Comparison of ENCODE assay signal across 27 mouse cellular contexts in genomic region chr12:100235423-100235822, GRCm38 (mm10). TPM values are rescaled to one million over a fixed set of nuclear protein-coding genes. Genes with fewer than 3 reads are reported as not detected.
DNase-seq lines count a peak whose midpoint lies in the region; ATAC-seq lines count a peak whose summit lies in the region.
"Had no signal": no experiment of that assay in that cellular context is flagged by ENCODE, and none has a peak within 500 bp of the region (broad histone marks: within the 10 kb centered on the region; RNA-seq: fewer than 3 reads in every experiment).

No protein-coding gene starts in this region.

- H3K9me3 ChIP-seq in hindbrain, embryonic 11.5 days (ENCODE audit: control insufficient read depth, low read length), result no peaks in the 10 kb centered on the region
- no peaks in the 10 kb centered on the region for H3K9me3 ChIP-seq in hindbrain, embryonic 12.5 days (replicated peaks)
- no peaks in the 10 kb centered on the region for H3K9me3 ChIP-seq in midbrain, embryonic 11.5 days (ENCODE audit: control insufficient read depth, low read length)
- 0 out of 2 replicates have a peak, but pooled peaks cover 4% of the 10 kb centered on the region for H3K9me3 ChIP-seq in midbrain, embryonic 10.5 days (replicated peaks)
- H3K9me3 ChIP-seq: embryonic facial prominence, embryonic 10.5 days; embryonic facial prominence, embryonic 13.5 days; forebrain, embryonic 12.5 days; forebrain, embryonic 15.5 days; heart, embryonic 15.5 days; hindbrain, embryonic 13.5 days; intestine, embryonic 15.5 days had no signal

- DNase-seq in hindbrain, embryonic 11.5 days (ENCODE audit: low spot score), result no peak
- peak; percentile 77 for DNase-seq in midbrain, embryonic 11.5 days (ENCODE audit: low spot score, missing footprints)
- DNase-seq in midbrain, embryonic 10.5 days (ENCODE audit: low spot score), result no peak
- peak; percentile 92 for DNase-seq in R1 (ENCODE audit: low read depth, low spot score)
- DNase-seq in frontal cortex, postnatal 25 days (ENCODE audit: low spot score in 2 of 2), result no peak
- no peak for DNase-seq in gastrocnemius, postnatal 14 days
- DNase-seq: adrenal gland, postnatal 10 days; B cell, adult 2 months; embryo, embryonic 11 days; heart, adult 18-20 months; heart, postnatal 10 days; kidney, adult 11 months had no signal

- 0 out of 2 replicates have a peak, but pooled peaks have one; percentile 18 for ATAC-seq in hindbrain, embryonic 11.5 days (ENCODE audit: low FRiP score)
- ATAC-seq in hindbrain, embryonic 12.5 days (ENCODE audit: low FRiP score), result no peak
- peak; percentile 8; the same call in 1 of the 2 replicates for ATAC-seq in midbrain, embryonic 11.5 days (ENCODE audit: low FRiP score)
- 0 out of 2 replicates have a peak, but pooled peaks have one; percentile 39 for ATAC-seq in common myeloid progenitor, adult 5-6 weeks (replicated peaks; ENCODE audit: low read depth, poor library complexity, severe bottlenecking)
- ATAC-seq: forebrain, embryonic 15.5 days; hindbrain, embryonic 16.5 days; intestine, embryonic 15.5 days; Patski had no signal

- intact Hi-C loops in gastrocnemius, postnatal 14 days (cut with DNase I; ENCODE audit: low total_unique reads), result no loop called here

- no peaks in the 10 kb centered on the region for H3K27me3 ChIP-seq in hindbrain, embryonic 11.5 days (ENCODE audit: control insufficient read depth, insufficient read depth, low read length)
- no peaks in the 10 kb centered on the region for H3K27me3 ChIP-seq in hindbrain, embryonic 12.5 days
- H3K27me3 ChIP-seq in midbrain, embryonic 11.5 days (ENCODE audit: control insufficient read depth, insufficient read depth, low read length), result no peaks in the 10 kb centered on the region
- H3K27me3 ChIP-seq in midbrain, embryonic 10.5 days (ENCODE audit: low read depth, poor library complexity, severe bottlenecking), result no peaks in the 10 kb centered on the region
- H3K27me3 ChIP-seq: CH12.LX; embryonic facial prominence, embryonic 13.5 days; forebrain, embryonic 12.5 days; forebrain, embryonic 15.5 days; heart, embryonic 12.5 days; heart, embryonic 15.5 days; hindbrain, embryonic 13.5 days; intestine, embryonic 15.5 days had no signal

- 46% methylated on average over 5 of the region's 5 CpGs for WGBS in hindbrain, embryonic 11.5 days
- WGBS in hindbrain, embryonic 12.5 days, result 47% methylated on average over 5 of the region's 5 CpGs
- WGBS in midbrain, embryonic 11.5 days, result 57% methylated on average over 5 of the region's 5 CpGs
- 66% methylated on average over 5 of the region's 5 CpGs for WGBS in midbrain, embryonic 10.5 days

- H3K9ac ChIP-seq in hindbrain, embryonic 11.5 days (ENCODE audit: low read depth, low read length), result no peak overlapping the region
- H3K9ac ChIP-seq in hindbrain, embryonic 12.5 days, result no peak overlapping the region
- no peak overlapping the region for H3K9ac ChIP-seq in midbrain, embryonic 11.5 days (ENCODE audit: low read length)
- H3K9ac ChIP-seq: embryonic facial prominence, embryonic 13.5 days; forebrain, embryonic 12.5 days; forebrain, embryonic 15.5 days; heart, embryonic 12.5 days; heart, embryonic 15.5 days; hindbrain, embryonic 13.5 days; intestine, embryonic 15.5 days had no signal

- no peaks in the 10 kb centered on the region for H3K36me3 ChIP-seq in hindbrain, embryonic 11.5 days (ENCODE audit: control insufficient read depth, insufficient read depth, low read length)
- no peaks in the 10 kb centered on the region for H3K36me3 ChIP-seq in hindbrain, embryonic 12.5 days
- no peaks in the 10 kb centered on the region for H3K36me3 ChIP-seq in midbrain, embryonic 11.5 days (ENCODE audit: control insufficient read depth, insufficient read depth, low read length)
- H3K36me3 ChIP-seq in midbrain, embryonic 10.5 days, result no peaks in the 10 kb centered on the region
- H3K36me3 ChIP-seq: embryonic facial prominence, embryonic 10.5 days; embryonic facial prominence, embryonic 13.5 days; forebrain, embryonic 12.5 days; forebrain, embryonic 15.5 days; heart, embryonic 12.5 days; heart, embryonic 15.5 days; hindbrain, embryonic 13.5 days; intestine, embryonic 15.5 days had no signal

- no peak overlapping the region for H3K4me2 ChIP-seq in hindbrain, embryonic 11.5 days (replicated peaks; ENCODE audit: low read depth, low read length)
- H3K4me2 ChIP-seq in hindbrain, embryonic 12.5 days (replicated peaks), result no peak overlapping the region
- H3K4me2 ChIP-seq in midbrain, embryonic 11.5 days, result no peak overlapping the region
- H3K4me2 ChIP-seq: embryonic facial prominence, embryonic 13.5 days; forebrain, embryonic 12.5 days; forebrain, embryonic 15.5 days; heart, embryonic 12.5 days; heart, embryonic 15.5 days; hindbrain, embryonic 13.5 days; intestine, embryonic 15.5 days had no signal

- H3K4me1 ChIP-seq in hindbrain, embryonic 11.5 days (replicated peaks; ENCODE audit: control insufficient read depth, insufficient read depth, low read length), result no peaks in the 10 kb centered on the region; the same call in 1 of the 2 replicates
- H3K4me1 ChIP-seq in hindbrain, embryonic 12.5 days, result peaks cover 12% of the 10 kb centered on the region
- H3K4me1 ChIP-seq in midbrain, embryonic 11.5 days (ENCODE audit: control insufficient read depth, insufficient read depth, low read length), result no peaks in the 10 kb centered on the region; the same call in 1 of the 2 replicates
- peaks cover 36% of the 10 kb centered on the region for H3K4me1 ChIP-seq in midbrain, embryonic 10.5 days
- H3K4me1 ChIP-seq: embryonic facial prominence, embryonic 13.5 days; heart, embryonic 12.5 days; heart, embryonic 15.5 days; intestine, embryonic 15.5 days had no signal

- H3K27ac ChIP-seq in hindbrain, embryonic 11.5 days (ENCODE audit: low read depth, low read length), result no peak overlapping the region
- H3K27ac ChIP-seq in hindbrain, embryonic 12.5 days, result no peak overlapping the region
- no peak overlapping the region for H3K27ac ChIP-seq in midbrain, embryonic 11.5 days (ENCODE audit: low read depth, low read length)
- H3K27ac ChIP-seq in midbrain, embryonic 10.5 days (replicated peaks), result no peak overlapping the region
- H3K27ac ChIP-seq: embryonic facial prominence, embryonic 10.5 days; embryonic facial prominence, embryonic 13.5 days; forebrain, embryonic 12.5 days; forebrain, embryonic 15.5 days; gastrocnemius, adult 2 months; heart, embryonic 15.5 days; hindbrain, embryonic 13.5 days; intestine, embryonic 15.5 days had no signal

- no peak overlapping the region for H3K4me3 ChIP-seq in hindbrain, embryonic 11.5 days (ENCODE audit: low read depth, low read length)
- H3K4me3 ChIP-seq in hindbrain, embryonic 12.5 days, result no peak overlapping the region
- no peak overlapping the region for H3K4me3 ChIP-seq in midbrain, embryonic 11.5 days (ENCODE audit: low read depth, low read length)
- no peak overlapping the region for H3K4me3 ChIP-seq in midbrain, embryonic 10.5 days
- H3K4me3 ChIP-seq: embryonic facial prominence, embryonic 10.5 days; embryonic facial prominence, embryonic 13.5 days; erythroblast, embryonic 14.5 days; forebrain, embryonic 12.5 days; forebrain, embryonic 15.5 days; gastrocnemius, adult 2 months; heart, embryonic 12.5 days; heart, embryonic 15.5 days; hindbrain, embryonic 13.5 days; intestine, embryonic 15.5 days had no signal

RNA-seq across cellular contexts. Expression of gene Calm1, which starts 36.2 kb away (rescaled TPM):
- polyA plus RNA-seq in hindbrain, embryonic 11.5 days (2014; fragmentation: Nextera tagmentation; extraction: Ambion mirVana), result 1,456 and 1,584 TPM in 2 replicates
- polyA plus RNA-seq in hindbrain, embryonic 12.5 days (2016; fragmentation: Nextera tagmentation; extraction: Ambion mirVana), result 1,638 and 1,690 TPM in 2 replicates
- polyA plus RNA-seq in midbrain, embryonic 11.5 days (2014; fragmentation: Nextera tagmentation; extraction: Ambion mirVana), result 1,565 and 1,591 TPM in 2 replicates
- 1,473 and 1,491 TPM in 2 replicates for polyA plus RNA-seq in midbrain, embryonic 10.5 days (2016; fragmentation: Nextera tagmentation; extraction: Ambion mirVana)
- total RNA-seq in common myeloid progenitor, adult 5-6 weeks (2017), result 609 and 643 TPM in 2 replicates
- 100 to 1,000 TPM; 380 to 427 TPM for total RNA-seq in gastrocnemius, postnatal 14 days (2021)

Comparison
In these comparisons a context has a peak if more than half of its experiments do, and no peak if none do; other contexts are left out.
1. DNase-seq: peak in midbrain, embryonic 11.5 days (single experiment) and R1 (single experiment); none in hindbrain, embryonic 11.5 days (single experiment), midbrain, embryonic 10.5 days (single experiment), frontal cortex, postnatal 25 days (0 of 2) and gastrocnemius, postnatal 14 days (single experiment).